Mouse (Mus musculus) E14TG2a.4 (cell line): ENCODE measurements around the gene Gm21411.
"Not testable (repeated sequence)": the region's sequence is repeated elsewhere in the genome, so short reads cannot be mapped to it uniquely, and the experiment has no call there.

Experiments used
- H3K27me3 ChIP-seq: 2 replicates; pipeline ENCODE4 v1.6.1; 2014; ENCODE audit warnings: low read length, control low read depth; ENCODE audit not compliant: insufficient read depth
- H3K36me3 ChIP-seq: 2 replicates; pipeline ENCODE4 v1.6.1; 2014; ENCODE audit warnings: low read length, control low read depth; ENCODE audit not compliant: insufficient read depth
- H3K4me1 ChIP-seq: replicated peaks from 2 replicates; pipeline ENCODE4 v1.6.1; 2014; ENCODE audit warnings: low read depth, low read length, control low read depth
- H3K4me3 ChIP-seq: replicated peaks from 2 replicates; pipeline ENCODE4 v1.5.1; 2014; ENCODE audit warnings: mild to moderate bottlenecking, low read length
- H3K9me3 ChIP-seq: 2 replicates; pipeline ENCODE4 v1.6.1; 2014; ENCODE audit warnings: low read length, control low read depth
- CTCF ChIP-seq: conservative IDR thresholded peaks from 2 replicates; pipeline ENCODE4 v1.5.1; 2014; ENCODE audit warnings: low read length
- NANOG ChIP-seq: IDR thresholded peaks from 2 replicates; pipeline ENCODE4 v1.6.1; 2014; ENCODE audit warnings: borderline replicate concordance, low read length, mixed read lengths
- POU5F1 ChIP-seq: IDR thresholded peaks from 2 replicates; pipeline ENCODE4 v1.6.1; 2014; ENCODE audit warnings: low read length, borderline replicate concordance

The Gm21411 gene

GRCm38 (mm10) chr4:146909386-146910137 is at the start of gene Gm21411:
Gm21411 (minus strand) TSS chr4:146909590.
- Histone ChIP-seq H3K36me3 (peaks cover 27% of the 10 kb centered on the region), H3K4me3 (peak within 1 kb of the TSS; percentile 86)
- H3K9me3 ChIP-seq: not testable (repeated sequence)

GRCm38 (mm10) chr4:146941691-146942090 is 32.3 kb upstream of the Gm21411 start:
- not testable (repeated sequence) for H3K36me3 ChIP-seq, H3K4me3 ChIP-seq, H3K9me3 ChIP-seq, H3K27me3 ChIP-seq, H3K4me1 ChIP-seq

More at GRCm38 (mm10) chr4:146909386-146910137, at the start of gene Gm21411:
- H3K4me1 ChIP-seq: peaks cover 49% of the 10 kb centered on the region
- H3K27me3 ChIP-seq: not testable (repeated sequence)

- peak overlapping the region; percentile 76 for H3K4me3 ChIP-seq
- no peaks in the 10 kb centered on the region for H3K9me3 ChIP-seq
- TF ChIP-seq NANOG (no peak), CTCF (no peak), POU5F1 (no peak)
- H3K36me3 ChIP-seq: no peaks in the 10 kb centered on the region
- H3K27me3 ChIP-seq: no peaks in the 10 kb centered on the region
- H3K4me1 ChIP-seq: peaks cover 14% of the 10 kb centered on the region
Measured at GRCm38 (mm10) chr4:146932311-146933082, 23.1 kb upstream of the Gm21411 start.

GRCm38 (mm10) chr4:146915196-146915595 is 5.8 kb upstream of the Gm21411 start:
- Histone ChIP-seq H3K4me1 (peaks cover 31% of the 10 kb centered on the region), H3K36me3 (peaks cover 10% of the 10 kb centered on the region), H3K9me3 (no peaks in the 10 kb centered on the region), H3K27me3 (no peaks in the 10 kb centered on the region), H3K4me3 (no peak overlapping the region)
- no peak for TF ChIP-seq NANOG
- TF ChIP-seq POU5F1: no peak
- no peak for TF ChIP-seq CTCF

- peaks cover 55% of the 10 kb centered on the region for H3K4me1 ChIP-seq
- peak; percentile 81 for TF ChIP-seq POU5F1
- H3K36me3 ChIP-seq: peaks cover 27% of the 10 kb centered on the region
- not testable (repeated sequence) for H3K27me3 ChIP-seq, H3K9me3 ChIP-seq
- peak overlapping the region; percentile 86 for H3K4me3 ChIP-seq
Measured at GRCm38 (mm10) chr4:146908131-146908530, 1.3 kb downstream of the Gm21411 start.

- not testable (repeated sequence) for H3K27me3 ChIP-seq, H3K9me3 ChIP-seq
- Histone ChIP-seq H3K4me3 (peak overlapping the region; percentile 64), H3K4me1 (peaks cover 41% of the 10 kb centered on the region), H3K36me3 (peaks cover 28% of the 10 kb centered on the region)
Measured at GRCm38 (mm10) chr4:146904782-146905181, 4.6 kb downstream of the Gm21411 start.

GRCm38 (mm10) chr4:146903126-146903525 is 6.3 kb downstream of the Gm21411 start:
- peaks cover 37% of the 10 kb centered on the region for H3K4me1 ChIP-seq
- peaks cover 27% of the 10 kb centered on the region for H3K36me3 ChIP-seq
- H3K4me3 ChIP-seq: peak overlapping the region; percentile 56
- not testable (repeated sequence) for H3K27me3 ChIP-seq, H3K9me3 ChIP-seq
